Mouse (Mus musculus): ENCODE results near the gene Bbs1.

- TF ChIP-seq CTCF (IDR thresholded peaks at IDR 0.05; ENCODE audit: insufficient read depth, low read depth, low read length) = no peak
- TF ChIP-seq POLR2A (IDR thresholded peaks at IDR 0.05; ENCODE audit: insufficient read depth, low read depth, low read length) = no peak
Observed at GRCm38 (mm10) chr19:4839149-4839548, 67.3 kb downstream of the Bbs1 start, which contains the start of the genes Ccs and Ccdc87.
